Mouse (Mus musculus) heart, embryonic 15.5 days (tissue): ENCODE results near the gene Tpst2. TPM values are rescaled to one million over a fixed set of nuclear protein-coding genes. Genes with fewer than 3 reads are reported as not detected.
"Not testable (repeated sequence)": the region's sequence is repeated elsewhere in the genome, so short reads cannot be mapped to it uniquely, and the experiment has no call there.

ENCODE experiments used
- ATAC-seq: fragments of 200-750 bp; cut with Nextera tagmentation; replicated peaks from 2 replicates; pipeline ENCODE4 v1.8.0; 2017; ENCODE audit warnings: low read depth, moderate TSS enrichment; ENCODE audit not compliant: insufficient number of reproducible peaks, insufficient read depth, low FRiP score
- H3K27ac ChIP-seq: fragments of 300-500 bp; sonication (generic); 2 replicates; pipeline ENCODE4 v1.5.1; 2015; ENCODE audit warnings: mild to moderate bottlenecking, inconsistent platforms
- H3K27me3 ChIP-seq: fragments of 300-500 bp; sonication (generic); 2 replicates; pipeline ENCODE4 v1.6.1; 2015; ENCODE audit warnings: inconsistent platforms
- H3K36me3 ChIP-seq: fragments of 300-500 bp; sonication (generic); 2 replicates; pipeline ENCODE4 v1.6.1; 2015; ENCODE audit warnings: mild to moderate bottlenecking, inconsistent platforms
- H3K4me1 ChIP-seq: fragments of 300-500 bp; sonication (generic); replicated peaks from 2 replicates; pipeline ENCODE4 v1.6.1; 2015; ENCODE audit warnings: inconsistent platforms
- H3K4me2 ChIP-seq: fragments of 300-500 bp; sonication (generic); 2 replicates; pipeline ENCODE4 v1.6.1; 2015; ENCODE audit warnings: inconsistent platforms, mild to moderate bottlenecking, moderate library complexity
- H3K4me3 ChIP-seq: fragments of 300-500 bp; sonication (generic); 2 replicates; pipeline ENCODE4 v1.5.1; 2015; ENCODE audit warnings: mild to moderate bottlenecking, inconsistent platforms
- H3K9ac ChIP-seq: fragments of 300-500 bp; sonication (generic); 2 replicates; pipeline ENCODE4 v1.6.1; 2015; ENCODE audit warnings: mild to moderate bottlenecking, inconsistent platforms
- H3K9me3 ChIP-seq: fragments of 300-500 bp; sonication (generic); replicated peaks from 2 replicates; pipeline ENCODE4 v1.6.1; 2016; ENCODE audit warnings: inconsistent platforms
- WGBS: fragments of 180-500 bp; shearing (Covaris S2); methylation state at CpG from one replicate; pipeline ENCODE4 v1.1.7; 2015; ENCODE audit warnings: mixed read lengths; 5-methylcytosine and 5-hydroxymethylcytosine counted together
- polyA plus RNA-seq: library from polyadenylated mRNA; unstranded; fragments of >200 nt; fragmentation: Nextera tagmentation; extraction: Ambion mirVana; gene quantifications from 2 replicates; pipeline ENCODE4 v1.2.1, GENCODE M21; 2015

Gene Tpst2
- polyA plus RNA-seq, 1 experiment from 2014 or later, result 38.5 TPM

DNA sequence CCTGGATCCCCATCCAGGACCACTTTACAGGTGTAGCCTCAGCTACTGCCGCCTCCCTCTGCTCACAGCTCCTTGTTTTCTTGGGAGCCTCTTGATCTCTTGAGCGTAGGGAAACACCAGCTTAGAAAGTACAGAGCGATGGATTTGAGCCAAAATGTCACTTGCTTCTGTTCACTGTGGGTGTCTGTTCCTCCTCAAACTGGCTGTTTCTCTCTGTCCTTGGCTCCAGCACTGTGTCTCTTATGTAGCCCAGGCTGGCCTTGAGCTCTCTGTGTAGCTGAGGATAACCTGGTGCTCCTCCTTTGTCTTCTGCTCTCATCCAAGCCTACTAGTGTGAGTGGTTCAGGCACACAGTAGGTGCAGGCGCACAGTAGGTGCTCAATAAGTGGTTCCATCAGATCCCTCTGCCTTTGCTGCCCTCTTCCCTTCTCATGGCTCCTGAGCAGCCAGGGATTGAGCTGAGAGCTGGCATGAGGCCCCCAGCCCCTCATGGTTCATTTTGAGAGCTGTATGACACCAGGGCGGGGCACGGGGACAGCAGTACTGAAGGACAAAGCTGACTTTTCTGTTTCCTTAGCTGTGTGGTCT lies 24.3 kb downstream of the Tpst2 start:
- Histone ChIP-seq H3K9me3 (no peaks in the 10 kb centered on the region), H3K4me3 (no peak overlapping the region), H3K4me1 (peaks cover 51% of the 10 kb centered on the region), H3K4me2 (no peak overlapping the region), H3K27me3 (no peaks in the 10 kb centered on the region), H3K27ac (no peak overlapping the region), H3K36me3 (no peaks in the 10 kb centered on the region), H3K9ac (no peak overlapping the region)
- no peak for ATAC-seq
- 80% methylated on average over 6 of the region's 6 CpGs for WGBS

DNA sequence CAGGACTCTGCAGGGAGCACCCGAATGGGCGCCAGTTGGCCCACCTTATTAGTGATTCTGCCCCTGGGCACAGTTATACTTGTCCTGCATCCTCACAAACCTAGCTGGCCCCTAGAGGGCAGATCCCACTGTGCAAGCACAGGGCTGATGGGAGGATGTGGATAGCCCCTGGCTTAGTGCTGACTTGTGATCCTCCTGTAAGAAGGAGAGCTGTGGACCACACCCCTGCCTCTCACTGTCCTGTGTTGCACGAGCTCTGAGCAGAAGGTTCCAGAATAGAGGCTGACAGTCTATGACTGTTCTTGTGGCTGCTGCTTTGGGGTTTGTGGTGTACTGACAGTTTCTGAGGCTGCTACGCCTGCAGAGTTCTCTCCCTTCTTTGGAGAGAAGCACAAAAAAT lies 25.2 kb downstream of the Tpst2 start:
- H3K36me3 ChIP-seq, result no peaks in the 10 kb centered on the region
- 82% methylated on average over 4 of the region's 4 CpGs for WGBS
- H3K4me3 ChIP-seq, result no peak overlapping the region
- no peak overlapping the region for H3K9ac ChIP-seq
- H3K9me3 ChIP-seq, result no peaks in the 10 kb centered on the region
- no peaks in the 10 kb centered on the region for H3K27me3 ChIP-seq
- no peak overlapping the region for H3K4me2 ChIP-seq
- peaks cover 44% of the 10 kb centered on the region for H3K4me1 ChIP-seq
- ATAC-seq, result no peak
- H3K27ac ChIP-seq, result no peak overlapping the region

DNA sequence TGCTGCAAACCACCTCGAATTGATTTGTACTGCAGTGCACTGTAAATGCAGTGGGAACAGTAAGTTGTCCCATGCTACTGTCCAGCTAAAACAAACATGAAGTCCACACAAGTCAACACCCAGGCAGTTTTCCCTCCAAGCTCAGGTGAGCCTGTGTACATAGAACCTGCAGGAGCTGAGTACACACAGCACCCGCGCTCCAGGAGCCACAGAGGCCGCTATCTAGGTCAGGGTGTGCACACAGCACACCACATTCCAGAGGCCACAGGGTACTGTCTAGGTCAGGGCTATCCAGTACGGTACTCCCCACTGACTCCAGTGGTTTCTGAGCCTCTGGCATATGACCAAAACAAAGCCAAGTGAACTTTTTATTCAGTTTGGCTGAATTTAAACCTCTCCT lies 25.8 kb downstream of the Tpst2 start:
- H3K4me3 ChIP-seq, result no peak overlapping the region
- no peaks in the 10 kb centered on the region for H3K27me3 ChIP-seq
- H3K36me3 ChIP-seq, result peaks cover 3% of the 10 kb centered on the region; the same call in 1 of the 2 replicates
- WGBS, result 68% methylated on average over 5 of the region's 5 CpGs
- H3K4me2 ChIP-seq, result no peak overlapping the region
- H3K9me3 ChIP-seq, result no peaks in the 10 kb centered on the region
- H3K9ac ChIP-seq, result no peak overlapping the region
- ATAC-seq, result no peak
- H3K4me1 ChIP-seq, result peaks cover 38% of the 10 kb centered on the region
- no peak overlapping the region for H3K27ac ChIP-seq

DNA sequence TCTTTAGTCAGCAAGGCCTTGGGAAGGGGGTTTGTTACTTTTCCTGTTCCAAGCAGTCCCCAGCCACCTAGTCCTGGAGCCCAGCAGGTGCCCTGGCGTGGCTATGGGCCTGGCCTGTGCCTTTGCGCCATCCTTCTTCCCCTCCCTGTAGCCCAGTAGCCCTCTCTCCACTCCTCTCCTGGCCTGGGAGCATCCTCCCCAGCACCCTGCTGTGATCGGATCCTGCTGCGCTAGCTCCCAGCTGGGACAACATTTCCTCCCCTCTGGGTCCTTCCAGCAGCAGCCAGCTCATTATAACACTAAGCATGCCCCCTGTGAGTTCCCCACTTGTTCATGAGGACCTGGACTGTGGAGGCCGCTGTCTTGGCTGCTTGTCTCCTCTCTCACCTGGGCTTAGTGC lies 29.4 kb downstream of the Tpst2 start:
- Histone ChIP-seq H3K27me3 (no peaks in the 10 kb centered on the region), H3K9ac (no peak overlapping the region), H3K27ac (no peak overlapping the region), H3K36me3 (peaks cover 27% of the 10 kb centered on the region), H3K4me2 (no peak overlapping the region), H3K4me1 (peaks cover 8% of the 10 kb centered on the region), H3K9me3 (no peaks in the 10 kb centered on the region), H3K4me3 (no peak overlapping the region)
- no peak for ATAC-seq
- WGBS, result 89% methylated on average over 5 of the region's 5 CpGs

DNA sequence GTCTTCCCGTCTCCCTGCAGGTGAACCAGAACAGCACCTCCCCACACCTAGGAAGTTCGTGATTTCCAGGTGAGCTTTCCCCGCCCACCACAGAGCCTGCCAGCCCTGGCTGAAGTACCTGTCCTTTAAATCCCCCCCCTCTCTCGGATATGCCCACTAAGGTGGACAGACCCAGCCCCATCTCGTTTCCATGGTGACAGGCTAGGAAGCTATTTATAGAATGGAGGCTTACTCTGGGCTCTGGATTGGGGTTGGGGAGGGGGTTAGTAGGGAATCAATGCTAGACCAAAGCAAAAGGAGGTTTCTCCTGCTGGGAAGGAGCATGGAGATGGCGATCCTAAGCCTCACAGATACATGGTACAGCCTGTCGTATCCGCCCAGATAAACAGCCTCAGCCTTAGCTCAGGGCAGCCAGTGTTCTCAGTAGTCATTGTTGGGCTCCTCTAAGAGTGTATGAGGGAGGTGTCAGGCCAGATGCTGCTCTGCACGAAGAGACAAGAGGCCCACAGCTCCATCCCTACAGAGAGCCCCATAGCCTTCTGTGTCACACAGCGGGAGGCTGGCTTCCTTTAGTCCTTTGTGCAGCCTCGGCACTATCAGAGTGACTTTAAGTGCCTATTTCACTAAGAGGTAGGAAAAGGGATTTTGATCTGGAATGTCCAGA lies 36.9 kb downstream of the Tpst2 start:
- Histone ChIP-seq H3K4me2 (no peak overlapping the region), H3K9me3 (no peaks in the 10 kb centered on the region), H3K36me3 (peaks cover 39% of the 10 kb centered on the region), H3K4me1 (peaks cover 4% of the 10 kb centered on the region), H3K9ac (no peak overlapping the region), H3K27ac (no peak overlapping the region), H3K4me3 (no peak overlapping the region), H3K27me3 (no peaks in the 10 kb centered on the region)
- no peak for ATAC-seq
- 64% methylated on average over 11 of the region's 11 CpGs for WGBS

DNA sequence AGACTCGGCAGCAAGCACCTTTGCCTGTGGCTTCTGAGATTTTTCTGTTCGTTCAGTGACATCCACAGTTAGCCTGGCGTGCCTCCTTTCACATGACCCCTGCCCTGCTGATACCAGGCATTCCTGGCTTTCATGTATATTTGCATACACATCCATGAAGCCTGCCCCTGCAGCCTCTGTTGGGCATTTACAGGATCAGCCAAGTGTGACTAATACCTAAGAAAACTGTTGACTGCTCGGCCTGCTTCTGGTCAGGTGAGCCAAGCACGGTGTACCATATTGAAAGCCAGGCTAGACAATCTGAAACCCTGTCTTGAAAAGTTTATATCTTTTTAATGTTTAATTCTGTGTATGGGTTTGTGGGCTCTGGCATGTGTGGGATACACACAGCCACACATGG lies 40.0 kb downstream of the Tpst2 start:
- no peak overlapping the region for H3K9ac ChIP-seq
- peak overlapping the region; percentile 63 for H3K27ac ChIP-seq
- H3K27me3 ChIP-seq, result no peaks in the 10 kb centered on the region
- H3K4me1 ChIP-seq, result peaks cover 4% of the 10 kb centered on the region
- H3K9me3 ChIP-seq, result no peaks in the 10 kb centered on the region
- ATAC-seq, result no peak
- H3K4me2 ChIP-seq, result no peak overlapping the region
- no peak overlapping the region for H3K4me3 ChIP-seq
- WGBS, result 76% methylated on average over 5 of the region's 5 CpGs
- H3K36me3 ChIP-seq, result peaks cover 23% of the 10 kb centered on the region

DNA sequence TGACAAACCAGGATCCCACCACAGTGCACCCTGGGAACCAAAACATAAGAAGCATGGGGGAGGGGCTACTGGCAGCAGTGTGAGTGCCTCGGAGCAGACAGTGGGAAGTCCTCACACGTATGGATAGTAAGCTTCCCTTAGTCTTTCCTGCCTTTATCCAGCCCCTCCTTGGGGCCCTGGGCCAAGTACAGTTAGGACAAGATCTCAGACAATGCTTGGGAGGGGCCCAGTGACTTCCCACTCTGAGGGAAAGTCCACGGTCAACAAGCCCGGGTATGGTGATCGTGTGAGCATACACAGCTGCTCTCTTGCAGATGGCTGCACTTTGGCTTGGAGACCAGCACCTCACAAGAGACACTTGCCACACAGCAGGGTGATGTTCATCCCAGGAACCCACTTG lies 40.8 kb downstream of the Tpst2 start:
- no peak overlapping the region for H3K9ac ChIP-seq
- H3K27me3 ChIP-seq, result no peaks in the 10 kb centered on the region
- H3K9me3 ChIP-seq, result no peaks in the 10 kb centered on the region
- no peak overlapping the region for H3K4me2 ChIP-seq
- no peak overlapping the region for H3K4me3 ChIP-seq
- 35% methylated on average over 5 of the region's 5 CpGs for WGBS
- ATAC-seq, result peak; percentile 75
- H3K27ac ChIP-seq, result peak overlapping the region; percentile 63
- peaks cover 18% of the 10 kb centered on the region for H3K36me3 ChIP-seq
- H3K4me1 ChIP-seq, result peaks cover 4% of the 10 kb centered on the region

DNA sequence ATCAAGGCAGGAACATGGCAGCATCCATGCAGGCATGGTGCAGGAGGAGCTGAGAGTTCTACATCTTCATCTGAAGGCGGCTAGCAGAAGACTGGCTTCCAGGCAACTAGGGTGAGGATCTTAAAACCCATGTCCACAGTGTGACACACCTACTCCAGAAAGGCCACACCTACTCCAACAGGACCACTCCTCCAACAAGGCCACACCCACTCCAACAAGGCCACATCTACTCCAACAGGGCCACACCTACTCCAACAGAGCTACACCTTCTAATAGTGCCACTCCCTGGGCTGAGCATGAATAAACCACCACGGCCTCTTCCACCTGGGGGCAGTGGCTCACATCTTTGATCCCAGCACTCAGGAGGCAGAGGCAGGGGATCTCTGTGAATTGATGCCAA lies 42.9 kb downstream of the Tpst2 start:
- not testable (repeated sequence) for H3K36me3 ChIP-seq, H3K27me3 ChIP-seq, H3K9ac ChIP-seq, H3K9me3 ChIP-seq, H3K4me2 ChIP-seq, H3K27ac ChIP-seq, H3K4me1 ChIP-seq, ATAC-seq, H3K4me3 ChIP-seq
- 58% methylated on average over 2 of the region's 2 CpGs for WGBS

DNA sequence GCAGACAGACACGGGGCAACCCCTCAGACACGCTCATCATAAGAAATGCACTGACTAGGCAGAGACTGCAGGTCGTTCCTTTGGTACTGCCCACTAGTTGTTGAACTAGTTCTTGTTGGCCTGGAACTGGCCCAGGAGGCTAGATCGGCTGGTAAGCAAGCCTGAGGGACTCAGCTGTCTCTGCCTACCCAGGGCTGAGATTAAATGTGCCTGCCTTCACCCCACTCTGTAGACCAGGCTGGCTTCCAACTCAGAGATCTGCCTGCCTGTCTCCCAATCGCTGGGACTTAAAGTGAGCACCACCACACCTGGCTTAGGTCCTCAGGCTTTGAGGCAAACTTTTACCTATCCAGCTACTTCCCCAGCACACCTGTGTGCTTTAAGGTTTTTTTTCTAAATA lies 43.9 kb downstream of the Tpst2 start:
- H3K4me1 ChIP-seq, result peaks cover 12% of the 10 kb centered on the region
- 69% methylated on average over 5 of the region's 5 CpGs for WGBS
- no peaks in the 10 kb centered on the region for H3K27me3 ChIP-seq
- H3K4me2 ChIP-seq, result no peak overlapping the region
- no peak overlapping the region for H3K4me3 ChIP-seq
- no peaks in the 10 kb centered on the region for H3K9me3 ChIP-seq
- H3K27ac ChIP-seq, result no peak overlapping the region
- ATAC-seq, result no peak
- H3K9ac ChIP-seq, result no peak overlapping the region
- H3K36me3 ChIP-seq, result 0 out of 2 replicates have a peak, but pooled peaks cover 2% of the 10 kb centered on the region

DNA sequence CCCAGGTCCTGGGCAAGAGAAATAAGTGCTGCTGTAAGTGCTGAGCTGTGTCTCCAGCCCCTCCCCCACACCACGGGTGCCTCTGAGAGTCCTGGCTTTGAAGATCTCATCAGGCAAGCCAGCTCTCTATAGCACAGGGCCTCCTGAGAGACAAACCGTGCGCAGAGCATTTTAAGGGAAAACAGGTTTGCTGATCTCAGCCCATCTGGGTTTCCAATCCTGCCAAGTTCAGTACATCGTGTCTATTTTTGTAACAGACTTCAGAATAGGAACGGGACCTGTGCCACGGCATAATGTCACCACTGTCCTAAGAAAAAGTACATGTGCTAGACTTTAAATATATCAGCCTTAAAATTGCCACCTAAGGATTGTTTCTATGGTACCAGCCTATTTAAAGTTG lies 44.4 kb downstream of the Tpst2 start:
- Histone ChIP-seq H3K4me3 (no peak overlapping the region), H3K36me3 (no peaks in the 10 kb centered on the region), H3K4me1 (peaks cover 14% of the 10 kb centered on the region), H3K9me3 (no peaks in the 10 kb centered on the region), H3K9ac (no peak overlapping the region), H3K27me3 (no peaks in the 10 kb centered on the region), H3K4me2 (no peak overlapping the region), H3K27ac (no peak overlapping the region)
- ATAC-seq, result no peak
- WGBS, result 51% methylated on average over 6 of the region's 6 CpGs

DNA sequence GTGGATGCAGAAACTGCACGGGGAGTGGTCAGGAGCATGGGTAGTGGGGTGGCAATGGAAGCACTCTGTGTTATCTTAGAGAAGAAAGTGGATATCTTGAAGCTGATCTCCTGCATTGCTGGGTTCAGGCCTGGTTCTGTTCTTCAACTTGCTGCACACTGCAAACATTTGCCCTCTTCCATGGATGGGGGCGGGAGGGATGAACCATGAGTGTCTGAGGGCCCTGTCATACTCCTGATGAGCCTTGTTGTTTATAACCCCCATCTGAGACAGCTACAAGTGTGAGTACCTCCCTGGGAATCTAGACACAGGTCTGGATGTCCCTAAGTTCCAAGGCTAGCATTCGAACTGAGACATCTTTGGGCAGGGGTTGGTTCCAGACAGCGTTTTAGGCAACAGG lies 44.9 kb downstream of the Tpst2 start:
- no peak for ATAC-seq
- Histone ChIP-seq H3K27me3 (no peaks in the 10 kb centered on the region), H3K27ac (no peak overlapping the region), H3K9ac (no peak overlapping the region), H3K4me2 (no peak overlapping the region), H3K9me3 (no peaks in the 10 kb centered on the region), H3K4me1 (peaks cover 14% of the 10 kb centered on the region), H3K36me3 (no peaks in the 10 kb centered on the region), H3K4me3 (no peak overlapping the region)
- WGBS, result 73% methylated on average over 4 of the region's 4 CpGs

DNA sequence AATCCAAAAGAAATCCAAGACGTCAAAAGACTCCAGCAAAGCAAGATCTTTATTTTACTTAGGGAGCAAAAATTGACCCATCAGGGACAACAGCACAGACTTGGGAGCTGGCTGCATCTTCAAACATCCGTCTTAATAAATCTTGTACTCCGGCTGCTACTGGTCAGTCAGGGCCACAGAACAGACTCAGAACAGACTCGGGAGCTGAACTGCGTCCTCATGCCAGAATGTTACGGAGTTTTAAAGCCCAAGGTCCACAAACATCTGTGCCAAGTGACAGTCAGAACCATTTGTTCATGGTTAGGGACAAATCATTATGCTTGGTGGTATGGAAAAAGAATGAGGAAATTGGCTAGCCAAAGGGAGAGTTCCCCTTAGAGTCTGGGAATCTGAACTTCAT lies 46.8 kb downstream of the Tpst2 start:
- Histone ChIP-seq H3K27ac (no peak overlapping the region), H3K9ac (no peak overlapping the region), H3K4me1 (peaks cover 20% of the 10 kb centered on the region), H3K9me3 (no peaks in the 10 kb centered on the region), H3K27me3 (no peaks in the 10 kb centered on the region), H3K36me3 (0 out of 2 replicates have a peak, but pooled peaks cover 5% of the 10 kb centered on the region), H3K4me2 (no peak overlapping the region), H3K4me3 (no peak overlapping the region)
- no peak for ATAC-seq
- 82% methylated on average over 6 of the region's 6 CpGs for WGBS
